ENCODE assay signal across 11 mouse cellular contexts in genomic region chr12:80022181-80023106, GRCm38 (mm10).
DNase-seq lines count a peak whose midpoint lies in the region; ATAC-seq and TF ChIP-seq lines count a peak whose summit lies in the region.
"Had no signal": no experiment of that assay in that cellular context is flagged by ENCODE, and none has a peak within 500 bp of the region (broad histone marks: within the 10 kb centered on the region; RNA-seq: fewer than 3 reads in every experiment).

No protein-coding gene starts in this region.

- H3K9me3 ChIP-seq in embryonic facial prominence, embryonic 11.5 days (replicated peaks; ENCODE audit: control insufficient read depth, low read length), result no peaks in the 10 kb centered on the region
- no peaks in the 10 kb centered on the region for H3K9me3 ChIP-seq in hindbrain, embryonic 16.5 days (ENCODE audit: control insufficient read depth, low read length)
- H3K9me3 ChIP-seq in midbrain, embryonic 16.5 days (replicated peaks; ENCODE audit: control insufficient read depth, low read length, poor library complexity, severe bottlenecking), result no peaks in the 10 kb centered on the region

- DNase-seq in heart, adult 2 months, result no peak
- no peak for DNase-seq in heart, adult 9 months (ENCODE audit: low spot score in 2 of 2)
- peak; percentile 69 for DNase-seq in embryonic facial prominence, embryonic 11.5 days (ENCODE audit: low spot score)
- DNase-seq in B cell, adult 2 months, result no peak
- DNase-seq in right cerebral cortex, postnatal 4 days, result no peak
- DNase-seq in cerebellum, adult 9-11 months, result no peak
- DNase-seq: adrenal gland, adult 8-10 months had no signal

- peaks cover 8% of the 10 kb centered on the region for H3K4me1 ChIP-seq in heart, adult 2 months (ENCODE audit: control insufficient read depth, insufficient read depth, low read length)
- H3K4me1 ChIP-seq in embryonic facial prominence, embryonic 11.5 days (ENCODE audit: control insufficient read depth, insufficient read depth, low read length), result peaks cover 23% of the 10 kb centered on the region
- H3K4me1 ChIP-seq in hindbrain, embryonic 16.5 days (ENCODE audit: control insufficient read depth, insufficient read depth, low read depth, low read length), result peaks cover 19% of the 10 kb centered on the region
- H3K4me1 ChIP-seq in midbrain, embryonic 16.5 days (ENCODE audit: control insufficient read depth, insufficient read depth, low read length), result peaks cover 21% of the 10 kb centered on the region

- intact Hi-C loops in heart, adult 2 months (cut with DNase I), result loop anchor here (5.0 to 10.0 kb wide), 2 partner anchors 62 to 85 kb away; no protein-coding TSS in a partner anchor

- no peaks in the 10 kb centered on the region for H3K27me3 ChIP-seq in heart, adult 2 months (ENCODE audit: control insufficient read depth, insufficient read depth, low read length)
- no peaks in the 10 kb centered on the region; the same call in 1 of the 2 replicates for H3K27me3 ChIP-seq in embryonic facial prominence, embryonic 11.5 days (ENCODE audit: control insufficient read depth, insufficient read depth, low read length)
- no peaks in the 10 kb centered on the region for H3K27me3 ChIP-seq in hindbrain, embryonic 16.5 days (replicated peaks; ENCODE audit: control insufficient read depth, insufficient read depth, low read length)
- no peaks in the 10 kb centered on the region for H3K27me3 ChIP-seq in midbrain, embryonic 16.5 days (ENCODE audit: control insufficient read depth, insufficient read depth, low read depth, low read length)

- H3K4me2 ChIP-seq in embryonic facial prominence, embryonic 11.5 days (ENCODE audit: low read depth, low read length), result peak overlapping the region; percentile 26
- peak overlapping the region; percentile 0; the same call in 1 of the 2 replicates for H3K4me2 ChIP-seq in hindbrain, embryonic 16.5 days (ENCODE audit: low read length)
- 0 out of 2 replicates have a peak overlapping the region, but pooled peaks have one; percentile 6 for H3K4me2 ChIP-seq in midbrain, embryonic 16.5 days (ENCODE audit: low read length)

- H3K79me2 ChIP-seq in heart, adult 2 months (replicated peaks; ENCODE audit: control insufficient read depth, insufficient read depth, low read length), result no peaks in the 10 kb centered on the region

- peak; percentile 54 for ATAC-seq in embryonic facial prominence, embryonic 11.5 days (replicated peaks; ENCODE audit: insufficient number of reproducible peaks, low FRiP score, low TSS enrichment, low read depth)
- ATAC-seq in hindbrain, embryonic 16.5 days, result peak; percentile 71
- peak; percentile 69 for ATAC-seq in midbrain, embryonic 16.5 days
- ATAC-seq: lung, postnatal 0 days had no signal

- H3K27ac ChIP-seq in heart, adult 2 months, result peak overlapping the region; percentile 43
- peak overlapping the region; percentile 87 for H3K27ac ChIP-seq in embryonic facial prominence, embryonic 11.5 days (replicated peaks; ENCODE audit: low read depth, low read length)
- H3K27ac ChIP-seq in hindbrain, embryonic 16.5 days (ENCODE audit: low read depth, low read length), result peak overlapping the region; percentile 0; the same call in 1 of the 2 replicates
- H3K27ac ChIP-seq in midbrain, embryonic 16.5 days (ENCODE audit: low read length), result no peak overlapping the region; the same call in 1 of the 2 replicates

- TF ChIP-seq POLR2A in heart, adult 2 months (IDR thresholded peaks at IDR 0.05; ENCODE audit: insufficient read depth, low read depth, low read length), result no peak

- WGBS in heart, adult 2 months, result 50% methylated on average over 17 of the region's 18 CpGs
- WGBS in embryonic facial prominence, embryonic 11.5 days, result 4% methylated on average over 18 of the region's 18 CpGs
- WGBS in hindbrain, embryonic 16.5 days, result 13% methylated on average over 18 of the region's 18 CpGs
- WGBS in midbrain, embryonic 16.5 days, result 11% methylated on average over 18 of the region's 18 CpGs

- no peak overlapping the region for H3K9ac ChIP-seq in heart, adult 2 months (ENCODE audit: low read depth, low read length)
- no peak overlapping the region; the same call in none of the 2 replicates for H3K9ac ChIP-seq in embryonic facial prominence, embryonic 11.5 days (replicated peaks; ENCODE audit: low read length)
- H3K9ac ChIP-seq in hindbrain, embryonic 16.5 days (ENCODE audit: low read depth, low read length), result no peak overlapping the region
- H3K9ac ChIP-seq in midbrain, embryonic 16.5 days (ENCODE audit: low read depth, low read length), result no peak overlapping the region

- TF ChIP-seq EP300 in heart, adult 2 months (IDR thresholded peaks at IDR 0.05; ENCODE audit: insufficient read depth, low read depth, low read length), result no peak

- no peak overlapping the region for H3K4me3 ChIP-seq in heart, adult 2 months
- H3K4me3 ChIP-seq in embryonic facial prominence, embryonic 11.5 days (ENCODE audit: low read depth, low read length), result no peak overlapping the region
- H3K4me3 ChIP-seq in hindbrain, embryonic 16.5 days (ENCODE audit: low read length), result no peak overlapping the region
- no peak overlapping the region for H3K4me3 ChIP-seq in midbrain, embryonic 16.5 days (ENCODE audit: low read depth, low read length)
- H3K4me3 ChIP-seq: erythroblast, embryonic 14.5 days had no signal

- TF ChIP-seq CTCF in heart, adult 2 months (IDR thresholded peaks at IDR 0.05), result no peak

- H3K36me3 ChIP-seq in heart, adult 2 months (ENCODE audit: control insufficient read depth, insufficient read depth, low read length), result no peaks in the 10 kb centered on the region
- no peaks in the 10 kb centered on the region for H3K36me3 ChIP-seq in embryonic facial prominence, embryonic 11.5 days (replicated peaks; ENCODE audit: control insufficient read depth, insufficient read depth, low read depth, low read length)
- H3K36me3 ChIP-seq in hindbrain, embryonic 16.5 days (ENCODE audit: control insufficient read depth, insufficient read depth, low read length), result no peaks in the 10 kb centered on the region
- no peaks in the 10 kb centered on the region for H3K36me3 ChIP-seq in midbrain, embryonic 16.5 days (ENCODE audit: control insufficient read depth, insufficient read depth, low read length)
